Mouse (Mus musculus) kidney, postnatal 0 days (tissue): ENCODE measurements around the gene Sucla2. TPM values are rescaled to one million over a fixed set of nuclear protein-coding genes. Genes with fewer than 3 reads are reported as not detected.
"Not testable (repeated sequence)": the region's sequence is repeated elsewhere in the genome, so short reads cannot be mapped to it uniquely, and the experiment has no call there.

Source experiments
- ATAC-seq: fragments of 200-750 bp; cut with Nextera tagmentation; replicated peaks from 2 replicates; pipeline ENCODE4 v1.8.0; 2017; ENCODE audit warnings: low read depth, moderate number of reproducible peaks, moderate TSS enrichment, moderate library complexity; ENCODE audit not compliant: low FRiP score
- DNase-seq: peaks from one replicate; pipeline ENCODE4 v3.0.0-alpha.2; 2016; ENCODE audit warnings: low spot score
- H3K27ac ChIP-seq: fragments of 300-500 bp; sonication (generic); 2 replicates; pipeline ENCODE4 v1.5.1; 2014; ENCODE audit warnings: mild to moderate bottlenecking
- H3K27me3 ChIP-seq: fragments of 300-500 bp; sonication (generic); 2 replicates; pipeline ENCODE4 v1.6.1; 2014; ENCODE audit warnings: low read length, mixed read lengths; ENCODE audit not compliant: insufficient read depth
- H3K36me3 ChIP-seq: fragments of 300-500 bp; sonication (generic); 2 replicates; pipeline ENCODE4 v1.6.1; 2014; ENCODE audit warnings: low read length, mixed read lengths; ENCODE audit not compliant: insufficient read depth
- H3K4me1 ChIP-seq: fragments of 300-500 bp; sonication (generic); replicated peaks from 2 replicates; pipeline ENCODE4 v1.6.1; 2014; ENCODE audit warnings: antibody characterized with exemption, low read length, mixed read lengths; ENCODE audit not compliant: insufficient read depth
- H3K4me2 ChIP-seq: fragments of 300-500 bp; sonication (generic); 2 replicates; pipeline ENCODE4 v1.6.1; 2014; ENCODE audit warnings: mild to moderate bottlenecking, low read length, moderate library complexity, mixed read lengths
- H3K4me3 ChIP-seq: fragments of 300-500 bp; sonication (generic); replicated peaks from 2 replicates; pipeline ENCODE4 v1.5.1; 2014; ENCODE audit warnings: low read depth, low read length
- H3K9ac ChIP-seq: fragments of 300-500 bp; sonication (generic); 2 replicates; pipeline ENCODE4 v1.6.1; 2014; ENCODE audit warnings: low read depth, low read length
- H3K9me3 ChIP-seq: fragments of 300-500 bp; sonication (generic); replicated peaks from 2 replicates; pipeline ENCODE4 v1.6.1; 2016; ENCODE audit warnings: low read length, inconsistent platforms, mixed read lengths
- CTCF ChIP-seq: IDR thresholded peaks from 2 replicates; pipeline ENCODE4 v1.5.1; 2016; ENCODE audit warnings: antibody characterized with exemption, low read depth, mild to moderate bottlenecking, moderate library complexity
- WGBS: fragments of 180-500 bp; shearing (Covaris S2); extraction: QIAGEN DNeasy Blood & Tissue Kit; methylation state at CpG from one replicate; pipeline ENCODE4 v1.1.7; 2014; 5-methylcytosine and 5-hydroxymethylcytosine counted together
- polyA plus RNA-seq: library from polyadenylated mRNA; unstranded; fragments of >200 nt; fragmentation: Nextera tagmentation; extraction: Ambion mirVana; gene quantifications from 2 replicates; pipeline ENCODE4 v1.2.1, GENCODE M21; 2015

The Sucla2 gene
- polyA plus RNA-seq, 1 experiment from 2014 or later = 172 TPM

DNA sequence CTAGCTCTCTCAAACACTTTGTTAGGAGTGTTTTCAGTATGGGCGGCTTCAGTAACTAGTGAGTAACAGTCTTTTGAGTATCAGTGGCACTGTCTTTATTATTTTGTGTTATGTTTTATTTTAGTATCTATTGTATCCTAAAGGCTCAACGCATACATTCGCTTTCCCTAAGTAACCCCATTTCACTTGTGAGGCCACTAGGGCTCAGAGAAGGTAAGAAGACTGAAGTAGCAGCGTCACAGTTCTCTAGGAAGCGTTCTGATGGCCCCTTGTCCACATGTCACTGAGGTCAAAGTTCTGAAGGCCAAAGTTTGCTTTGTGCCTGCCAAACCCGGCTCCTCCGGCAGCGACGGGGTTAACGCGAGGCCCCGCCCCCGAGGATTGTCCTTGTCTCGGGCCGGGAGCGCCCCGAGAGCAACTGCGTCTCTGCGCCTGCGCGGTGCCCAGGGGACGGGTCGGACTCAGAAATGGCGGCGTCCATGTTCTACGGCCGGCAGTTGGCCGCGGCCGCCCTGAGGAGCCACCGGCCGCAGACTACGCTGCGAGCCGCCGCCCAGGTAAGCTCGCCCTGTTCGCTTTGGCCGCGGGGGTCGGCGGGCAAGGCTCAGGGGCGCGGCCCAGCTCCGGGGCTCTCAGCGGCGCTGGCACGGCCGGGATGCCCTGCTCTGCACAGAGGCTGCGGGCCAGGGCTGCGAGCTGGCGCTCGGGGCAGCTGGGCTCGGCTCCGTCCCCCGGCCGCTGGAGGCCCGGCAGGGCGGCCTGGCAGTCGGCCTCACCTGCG, 27.4 kb downstream of the Sucla2 start:
- Histone ChIP-seq H3K27ac (peak overlapping the region; percentile 84), H3K27me3 (no peaks in the 10 kb centered on the region), H3K4me2 (peak overlapping the region; percentile 73), H3K4me3 (peak overlapping the region; percentile 99), H3K9ac (peak overlapping the region; percentile 94), H3K36me3 (0 out of 2 replicates have a peak, but pooled peaks cover 3% of the 10 kb centered on the region), H3K4me1 (no peaks in the 10 kb centered on the region; the same call in 1 of the 2 replicates), H3K9me3 (no peaks in the 10 kb centered on the region)
- no peak for TF ChIP-seq CTCF
- ATAC-seq = peak; percentile 95
- peak; percentile 97 for DNase-seq
- 4% methylated on average over 61 of the region's 61 CpGs for WGBS

GRCm38 (mm10) chr14:73553122-73553696, 28.1 kb downstream of the Sucla2 start:
- peak overlapping the region; percentile 99 for H3K4me3 ChIP-seq
- no peaks in the 10 kb centered on the region for H3K9me3 ChIP-seq
- 0 out of 2 replicates have a peak, but pooled peaks cover 3% of the 10 kb centered on the region for H3K36me3 ChIP-seq
- H3K4me2 ChIP-seq = peak overlapping the region; percentile 73
- DNase-seq (no peak), ATAC-seq (no peak; the same call in 1 of the 2 replicates)
- no peaks in the 10 kb centered on the region; the same call in 1 of the 2 replicates for H3K4me1 ChIP-seq
- no peak for TF ChIP-seq CTCF
- H3K27ac ChIP-seq = peak overlapping the region; percentile 84
- H3K9ac ChIP-seq = peak overlapping the region; percentile 94
- H3K27me3 ChIP-seq = no peaks in the 10 kb centered on the region
- WGBS = under 1% methylated on average over 10 of the region's 10 CpGs

DNA sequence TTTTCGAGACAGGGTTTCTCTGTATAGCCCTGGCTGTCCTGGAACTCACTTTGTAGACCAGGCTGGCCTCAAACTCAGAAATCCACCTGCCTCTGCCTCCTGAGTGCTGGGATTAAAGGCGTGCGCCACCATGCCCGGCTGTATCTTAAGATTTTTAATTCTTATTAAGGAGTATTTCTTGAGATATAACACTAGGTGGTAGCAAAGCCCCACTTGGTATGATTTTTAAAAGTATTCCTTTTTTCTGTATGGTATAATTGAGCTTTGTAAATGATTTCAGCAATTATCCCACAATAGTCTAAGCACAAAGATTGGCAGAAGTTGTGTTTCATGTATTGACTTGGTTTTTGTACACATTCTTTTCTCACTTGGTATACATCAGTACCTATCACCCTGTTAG, 44.7 kb downstream of the Sucla2 start:
- not testable (repeated sequence) for ATAC-seq, H3K27me3 ChIP-seq, H3K27ac ChIP-seq, H3K4me2 ChIP-seq, H3K9me3 ChIP-seq, H3K4me1 ChIP-seq, H3K4me3 ChIP-seq, H3K36me3 ChIP-seq, H3K9ac ChIP-seq
- peak; percentile 23 for DNase-seq
- WGBS = 83% methylated on average over 4 of the region's 4 CpGs
- TF ChIP-seq CTCF = peak; percentile 45

- H3K36me3 ChIP-seq = peaks cover 9% of the 10 kb centered on the region; the same call in 1 of the 2 replicates
- WGBS = 93% methylated on average over 4 of the region's 4 CpGs
- ATAC-seq = no peak
These were observed 46.0 kb downstream of the Sucla2 start for GRCm38 (mm10) chr14:73571143-73571542.

GRCm38 (mm10) chr14:73574053-73574452, 48.9 kb downstream of the Sucla2 start:
- H3K4me3 ChIP-seq = no peak overlapping the region
- H3K36me3 ChIP-seq = peaks cover 11% of the 10 kb centered on the region; the same call in 1 of the 2 replicates
- no peaks in the 10 kb centered on the region for H3K27me3 ChIP-seq
- H3K27ac ChIP-seq = no peak overlapping the region
- H3K4me2 ChIP-seq = no peak overlapping the region
- no peaks in the 10 kb centered on the region for H3K9me3 ChIP-seq
- WGBS = 91% methylated on average over 5 of the region's 5 CpGs
- DNase-seq (no peak), ATAC-seq (no peak)
- H3K4me1 ChIP-seq = no peaks in the 10 kb centered on the region
- H3K9ac ChIP-seq = no peak overlapping the region
- no peak for TF ChIP-seq CTCF

More at GRCm38 (mm10) chr14:73571143-73571542, 46.0 kb downstream of the Sucla2 start:
- Histone ChIP-seq H3K9me3 (no peaks in the 10 kb centered on the region), H3K4me1 (no peaks in the 10 kb centered on the region), H3K4me2 (no peak overlapping the region), H3K9ac (no peak overlapping the region), H3K27ac (no peak overlapping the region), H3K27me3 (no peaks in the 10 kb centered on the region), H3K4me3 (no peak overlapping the region)
- no peak for DNase-seq
- no peak for TF ChIP-seq CTCF

GRCm38 (mm10) chr14:73576336-73576735, 51.2 kb downstream of the Sucla2 start:
- ATAC-seq (no peak), DNase-seq (no peak)
- Histone ChIP-seq H3K36me3 (0 out of 2 replicates have a peak, but pooled peaks cover 12% of the 10 kb centered on the region), H3K9ac (no peak overlapping the region), H3K4me3 (no peak overlapping the region), H3K4me1 (no peaks in the 10 kb centered on the region), H3K9me3 (no peaks in the 10 kb centered on the region), H3K27ac (no peak overlapping the region), H3K27me3 (no peaks in the 10 kb centered on the region), H3K4me2 (no peak overlapping the region)
- TF ChIP-seq CTCF = no peak
